Mouse (Mus musculus): ENCODE results near the gene Mrrf.

Gene Mrrf

GRCm38 (mm10) chr2:36136300-36136941 lies at the start of gene Mrrf, which contains the start of gene Rbm18:
Gene Mrrf (plus strand): TSS chr2:36136389.
Gene Rbm18 (minus strand): TSS chr2:36136773.
- DNase-seq, result peak; percentile 92

- DNase-seq, result no peak
Observed at GRCm38 (mm10) chr2:36089190-36089589, 47.0 kb upstream of the Mrrf start.

- peak; percentile 65 for DNase-seq
Observed at GRCm38 (mm10) chr2:36090853-36091741, 45.1 kb upstream of the Mrrf start.

- DNase-seq, result no peak
Observed at GRCm38 (mm10) chr2:36092748-36093147, 43.4 kb upstream of the Mrrf start.

GRCm38 (mm10) chr2:36093301-36093700 lies 42.9 kb upstream of the Mrrf start:
- no peak for DNase-seq

- no peak for DNase-seq
Observed at GRCm38 (mm10) chr2:36093914-36094475, 42.2 kb upstream of the Mrrf start.

- DNase-seq, result no peak
Observed at GRCm38 (mm10) chr2:36097129-36097815, 38.9 kb upstream of the Mrrf start.

- DNase-seq, result no peak
Observed at GRCm38 (mm10) chr2:36098021-36098420, 38.2 kb upstream of the Mrrf start.

- DNase-seq, result no peak
Observed at GRCm38 (mm10) chr2:36099739-36100138, 36.5 kb upstream of the Mrrf start.

- no peak for DNase-seq
Observed at GRCm38 (mm10) chr2:36101866-36102558, 34.2 kb upstream of the Mrrf start.

- DNase-seq, result no peak
Observed at GRCm38 (mm10) chr2:36102559-36102946, 33.6 kb upstream of the Mrrf start.

GRCm38 (mm10) chr2:36103069-36103554 lies 33.1 kb upstream of the Mrrf start:
- DNase-seq, result no peak

GRCm38 (mm10) chr2:36103555-36104367 lies 32.4 kb upstream of the Mrrf start:
- no peak for DNase-seq

GRCm38 (mm10) chr2:36104436-36104955 lies 31.7 kb upstream of the Mrrf start:
- no peak for DNase-seq

GRCm38 (mm10) chr2:36104956-36105741 lies 31.0 kb upstream of the Mrrf start, which contains the start of gene Lhx6:
Gene Lhx6 (minus strand): TSS chr2:36105408.
- no peak for DNase-seq

GRCm38 (mm10) chr2:36108615-36109014 lies 27.6 kb upstream of the Mrrf start:
- no peak for DNase-seq

GRCm38 (mm10) chr2:36112632-36113031 lies 23.6 kb upstream of the Mrrf start:
- no peak for DNase-seq

GRCm38 (mm10) chr2:36126795-36127429 lies 9.3 kb upstream of the Mrrf start:
- no peak for DNase-seq

- no peak for DNase-seq
Observed at GRCm38 (mm10) chr2:36127973-36128372, 8.2 kb upstream of the Mrrf start.

- no peak for DNase-seq
Observed at GRCm38 (mm10) chr2:36129051-36129450, 7.1 kb upstream of the Mrrf start.
